Mouse (Mus musculus) B cell, adult 67 days (primary cell): ENCODE data around the gene Gstp2. TPM values are rescaled to one million over a fixed set of nuclear protein-coding genes. Genes with fewer than 3 reads are reported as not detected.

Experiments
- total RNA-seq, 2 experiments: library from RNA; stranded (reverse); gene quantifications; 4 replicates each; pipeline ENCODE4 v1.2.4; 2023

Gene Gstp2
- total RNA-seq = 10 to 100 TPM; 11.4 to 26.4 TPM

DNA sequence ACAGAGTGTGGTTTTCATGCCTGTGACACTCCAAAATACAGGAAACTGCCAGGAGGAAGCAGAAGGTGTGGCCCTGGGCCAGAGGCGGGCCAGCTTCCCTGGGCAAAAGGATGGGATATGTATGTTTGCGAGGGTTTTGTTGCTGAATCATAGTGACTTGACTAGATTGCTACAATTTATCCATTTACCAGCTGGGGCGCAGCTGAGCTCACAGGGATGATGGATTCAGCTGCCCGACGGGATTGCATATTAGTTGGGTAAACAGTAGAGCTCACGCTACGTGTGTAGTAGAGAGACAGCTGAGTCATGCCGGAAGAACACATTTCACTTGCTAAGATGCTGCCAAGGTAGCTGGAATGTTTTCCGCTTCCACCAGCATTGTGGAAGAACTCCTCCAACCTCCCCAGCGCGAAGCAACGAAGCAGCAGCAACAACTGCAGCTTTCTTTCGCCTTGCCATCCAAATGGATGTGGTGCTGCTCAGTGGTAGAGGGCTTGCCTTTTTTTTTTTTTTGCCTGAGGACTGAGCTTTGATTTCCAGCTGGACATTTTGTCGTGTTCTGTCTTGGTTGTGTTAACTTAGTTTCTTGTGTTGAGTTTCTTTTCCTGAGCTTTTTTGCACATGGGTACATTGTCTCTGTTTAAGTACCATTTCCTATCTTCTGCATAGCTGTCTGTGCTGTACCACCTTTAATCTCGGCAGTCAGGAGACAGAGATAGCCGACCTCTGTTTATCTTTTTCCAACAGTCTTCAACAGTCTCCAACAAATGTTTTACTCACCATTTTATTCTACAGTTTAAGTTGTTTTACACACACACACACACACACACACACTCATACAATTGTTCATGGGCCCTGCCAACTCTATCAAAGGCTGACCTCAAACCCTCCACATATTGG, at the start of gene Gstp2:
Gstp2 (minus strand) TSS at position 58 of the 900 bp plus-strand sequence.

DNA sequence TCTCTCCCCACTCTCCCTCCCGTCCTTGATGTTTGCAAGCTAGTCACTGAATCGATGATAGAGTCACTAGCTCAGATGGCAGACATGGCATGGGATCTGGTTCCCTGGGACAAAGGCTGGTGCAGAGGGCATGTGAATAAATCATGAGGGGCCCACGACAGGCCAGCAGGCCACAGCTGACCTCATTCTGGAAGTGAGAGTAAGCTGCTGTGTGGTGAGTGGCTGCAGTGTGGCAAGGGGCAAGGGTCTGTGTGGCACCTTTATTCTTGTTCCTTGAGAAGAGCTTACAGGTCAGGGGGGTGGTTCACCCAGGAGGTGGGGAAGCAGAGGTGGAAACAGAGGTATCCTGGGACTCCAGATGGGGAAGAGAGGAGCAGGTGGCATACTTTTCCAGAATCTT, 35.6 kb upstream of the Gstp2 start, which contains the start of gene Cabp2:
Cabp2 (plus strand) TSS at position 185 of the 400 bp plus-strand sequence.

DNA sequence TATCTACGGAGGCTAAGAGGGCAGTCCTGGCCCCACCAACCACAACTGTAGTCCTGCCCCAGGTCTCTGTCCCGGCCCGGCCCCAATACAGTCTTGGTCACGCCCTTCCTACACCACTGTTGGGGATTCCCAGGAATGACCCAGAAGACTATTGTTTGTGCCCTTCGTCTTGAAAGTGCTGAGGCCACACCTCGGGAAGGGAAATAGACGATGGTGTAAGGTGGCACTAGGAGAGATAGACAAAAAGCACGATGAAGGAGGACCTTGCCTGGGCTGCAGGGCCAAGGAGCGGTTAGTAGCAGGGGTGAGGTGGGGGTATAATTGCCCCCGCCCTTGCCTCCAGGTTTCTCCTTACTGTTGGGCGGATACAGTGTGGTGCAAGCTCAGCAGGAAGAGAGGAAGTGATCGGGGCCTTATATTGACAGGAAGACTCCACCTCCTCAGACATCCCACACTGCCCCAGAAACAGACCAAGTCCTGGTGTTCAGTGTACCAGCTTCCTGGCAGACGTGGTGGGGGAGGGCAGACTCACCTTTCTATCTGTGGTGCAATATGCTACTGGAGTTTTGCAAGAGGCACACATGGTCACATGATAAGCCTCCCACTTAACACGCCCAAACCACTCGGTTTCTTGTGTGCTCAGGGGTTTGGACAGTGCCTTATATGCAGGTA, 13.4 kb upstream of the Gstp2 start, which contains the start of gene Gstp3:
Gstp3 (minus strand) TSS at position 501 of the 672 bp plus-strand sequence.

DNA sequence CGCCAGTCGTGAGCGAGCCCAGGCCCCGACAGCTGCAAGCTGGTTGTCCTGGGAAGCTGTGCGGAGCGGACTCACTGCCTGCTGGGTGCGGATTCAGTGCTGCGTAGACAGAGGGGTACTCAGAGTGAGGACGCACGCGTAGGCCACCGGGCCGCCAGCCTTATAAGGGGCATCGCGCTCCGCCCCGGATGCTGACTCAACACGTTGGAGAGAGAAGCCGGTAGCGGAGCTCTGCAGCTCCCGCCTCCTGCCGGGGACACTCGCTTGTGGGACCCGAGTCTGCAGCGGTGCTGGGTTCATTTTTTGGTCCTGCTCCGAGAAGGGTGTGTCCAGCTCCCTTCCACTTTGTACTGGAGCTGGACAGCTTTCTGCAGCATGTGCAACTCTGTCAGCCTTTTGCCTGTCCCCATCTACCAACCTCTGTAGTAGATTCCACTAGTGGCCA, 8.0 kb downstream of the Gstp2 start, which contains the start of gene Gstp1:
Gstp1 (minus strand) TSS at position 198 of the 445 bp plus-strand sequence.

DNA sequence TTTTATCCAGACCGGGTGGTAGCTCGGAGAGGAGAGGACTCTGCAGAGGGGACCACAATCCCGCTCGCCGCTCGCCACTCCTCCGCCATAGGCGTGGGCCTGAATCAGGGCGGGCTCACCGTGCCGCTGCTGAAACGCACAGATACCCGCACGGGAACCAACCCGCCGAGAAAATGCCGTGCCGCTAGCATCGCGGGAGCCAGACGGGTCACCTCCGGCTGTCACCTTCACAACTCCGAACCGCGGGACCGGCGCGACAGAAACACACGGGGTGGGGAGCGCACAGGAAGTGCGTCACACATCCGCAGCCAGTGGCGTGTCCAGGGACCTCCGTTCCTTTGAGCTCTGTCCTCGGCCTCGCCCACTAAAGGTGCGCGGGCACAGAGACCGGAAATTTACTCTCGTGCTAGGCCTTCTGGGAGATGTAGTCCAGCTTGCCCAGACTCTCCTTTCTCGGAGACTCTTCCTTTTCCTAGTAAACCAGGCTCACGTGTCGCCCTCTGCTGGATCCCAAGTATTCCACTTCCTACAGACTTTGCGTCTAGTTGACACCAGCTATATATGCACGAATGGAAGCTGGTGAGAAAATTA, 33.3 kb downstream of the Gstp2 start, which contains the start of gene Ndufv1:
Ndufv1 (minus strand) TSS at position 375 of the 591 bp plus-strand sequence.

DNA sequence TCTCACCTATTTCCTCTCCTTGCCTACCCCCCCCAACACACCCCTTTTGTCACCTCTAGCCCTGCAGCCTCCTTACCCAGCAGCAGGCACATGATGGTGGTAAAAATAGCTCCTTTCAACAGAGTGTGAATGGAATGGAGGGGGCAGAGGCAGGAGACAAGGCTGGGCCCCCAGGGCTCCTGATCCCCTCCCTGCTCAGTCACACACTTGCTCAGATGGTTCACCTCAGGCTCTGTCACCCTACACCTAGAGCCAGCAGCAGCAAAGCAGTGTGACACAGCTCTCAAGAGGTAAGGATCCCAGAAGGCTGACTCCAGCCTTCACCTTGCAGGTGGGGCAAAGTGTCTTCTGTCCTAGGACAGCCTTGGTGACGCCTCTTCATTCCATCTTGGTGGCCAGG, 42.7 kb downstream of the Gstp2 start, which contains the start of gene Doc2g:
Doc2g (plus strand) TSS at position 202 of the 400 bp plus-strand sequence.

DNA sequence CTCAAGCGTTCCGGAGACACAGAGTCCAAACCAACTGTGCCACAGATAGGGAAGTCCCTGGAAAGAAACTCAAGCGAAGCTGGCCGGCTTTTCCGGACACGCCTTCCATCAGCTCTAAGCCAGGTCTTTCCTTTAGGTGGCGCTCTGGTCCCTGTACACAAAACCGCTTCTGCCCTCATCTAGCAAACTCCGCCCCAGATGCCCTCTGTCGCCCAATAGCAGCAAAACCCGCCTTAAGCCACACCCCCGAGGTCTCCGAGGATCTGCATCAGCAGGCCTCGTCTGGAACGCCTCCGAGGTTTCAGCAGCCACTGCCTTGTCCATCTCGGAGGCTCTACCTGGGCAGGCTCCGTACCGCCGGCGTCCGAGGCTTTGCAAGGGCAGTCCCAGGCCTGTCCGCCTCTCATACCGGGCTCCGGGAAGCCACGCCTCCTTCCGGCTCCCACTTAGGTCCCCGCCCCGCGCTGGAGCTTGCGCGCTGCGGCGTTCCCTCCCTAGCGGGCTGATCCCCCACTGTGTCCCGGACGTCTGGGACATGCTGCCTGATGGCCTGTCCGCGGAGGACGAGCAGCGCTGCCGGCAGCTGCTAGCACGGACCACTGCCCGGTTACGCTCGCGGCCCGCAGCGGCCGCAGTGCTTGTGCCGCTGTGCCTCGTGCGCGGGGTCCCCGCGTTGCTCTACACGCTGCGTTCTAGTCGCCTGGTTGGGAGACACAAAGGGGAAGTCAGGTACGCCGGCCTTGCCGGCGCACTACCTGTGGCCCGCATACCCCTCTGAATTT, 45.5 kb downstream of the Gstp2 start, which contains the start of the genes Nudt8 and Gm49405:
Nudt8 (plus strand) TSS at position 462 of the 782 bp plus-strand sequence.
Gm49405 (plus strand) TSS at position 508 of the 782 bp plus-strand sequence.

DNA sequence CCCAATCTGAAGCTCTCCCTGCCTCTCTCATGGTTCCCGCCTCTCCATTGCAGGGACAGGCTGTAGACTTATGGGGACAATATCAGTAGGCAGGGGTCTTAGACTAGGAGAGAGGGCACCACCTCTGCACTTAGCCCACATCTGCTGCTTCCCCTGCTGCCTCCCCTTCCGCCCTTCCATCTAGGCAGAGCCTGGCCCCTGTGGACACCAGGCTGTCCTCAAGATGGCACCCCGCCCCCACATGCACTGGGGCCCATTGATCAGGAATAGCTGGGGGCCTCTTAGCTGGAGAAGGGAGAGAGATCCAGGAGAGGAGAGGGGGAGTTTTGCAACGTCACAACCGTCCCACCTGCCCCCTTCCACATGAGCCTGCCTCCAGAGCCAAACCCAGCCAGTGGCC, 53.4 kb downstream of the Gstp2 start, which contains the start of gene Tbx10:
Tbx10 (plus strand) TSS at position 337 of the 400 bp plus-strand sequence.

Other genes starting within 250 kb of the Gstp2 start
- 10 to 100 TPM; 66.9 to 67.9 TPM for gene Chka, start 194.2 kb downstream of the Gstp2 start, total RNA-seq
- 100 to 1,000 TPM; 149 to 153 TPM for gene Tcirg1, start 138.9 kb downstream of the Gstp2 start, total RNA-seq
- 10 to 100 TPM; 91.9 to 93.5 TPM for gene Ndufs8, start 133.2 kb downstream of the Gstp2 start, total RNA-seq
- gene Aldh3b1, start 116.2 kb downstream of the Gstp2 start, total RNA-seq = 1 to 10 TPM; 7.3 to 8.9 TPM
- 100 to 1,000 TPM; 597 to 689 TPM for gene Unc93b1, start 110.8 kb downstream of the Gstp2 start, total RNA-seq
- under 1 TPM in 1 of 2 experiments, not detected in 1; 0.20 TPM for gene Aldh3b3, start 87.4 kb downstream of the Gstp2 start, total RNA-seq
- gene Aldh3b2, start 73.7 kb downstream of the Gstp2 start, total RNA-seq = under 1 TPM in 1 of 2 experiments, not detected in 1; 0.84 TPM
- not detected for gene Acy3, start 59.5 kb downstream of the Gstp2 start, total RNA-seq
- not detected for gene Tbx10, start 53.3 kb downstream of the Gstp2 start, total RNA-seq
- 10 to 100 TPM; 24.9 to 29.1 TPM for gene Nudt8, start 45.4 kb downstream of the Gstp2 start, total RNA-seq
- gene Gm49405, start 45.4 kb downstream of the Gstp2 start, total RNA-seq = 1 to 10 TPM; 5.3 to 6.7 TPM
- 10 to 100 TPM; 11.0 to 13.3 TPM for gene Doc2g, start 42.7 kb downstream of the Gstp2 start, total RNA-seq
- gene Ndufv1, start 33.2 kb downstream of the Gstp2 start, total RNA-seq = 10 to 100 TPM; 80.9 to 93.3 TPM
- 100 to 1,000 TPM; 131 to 150 TPM for gene Gstp1, start 8.0 kb downstream of the Gstp2 start, total RNA-seq
- not detected for gene Gstp3, start 13.5 kb upstream of the Gstp2 start, total RNA-seq
- gene Cabp2, start 35.6 kb upstream of the Gstp2 start, total RNA-seq = not detected
- 100 to 1,000 TPM; 114 to 121 TPM for gene Cdk2ap2, start 51.2 kb upstream of the Gstp2 start, total RNA-seq
- 100 to 1,000 TPM; 227 to 233 TPM for gene Pitpnm1, start 54.0 kb upstream of the Gstp2 start, total RNA-seq
- 100 to 1,000 TPM; 101 to 110 TPM for gene Aip, start 79.8 kb upstream of the Gstp2 start, total RNA-seq
- 1 to 10 TPM in 1 of 2 experiments, under 1 TPM in 1; 0.93 to 1.0 TPM for gene Gpr152, start 93.8 kb upstream of the Gstp2 start, total RNA-seq
- 1 to 10 TPM; 1.6 to 2.2 TPM for gene Cabp4, start 98.0 kb upstream of the Gstp2 start, total RNA-seq
- 100 to 1,000 TPM; 148 to 156 TPM for gene Coro1b, start 102.6 kb upstream of the Gstp2 start, total RNA-seq
- 100 to 1,000 TPM; 391 to 415 TPM for gene Ptprcap, start 107.6 kb upstream of the Gstp2 start, total RNA-seq
- 10 to 100 TPM; 47.4 to 56.4 TPM for gene Rps6kb2, start 117.3 kb upstream of the Gstp2 start, total RNA-seq
- 100 to 1,000 TPM in 1 of 2 experiments, 10 to 100 TPM in 1; 89.2 to 117 TPM for gene Carns1, start 129.5 kb upstream of the Gstp2 start, total RNA-seq
- gene Tbc1d10c, start 145.3 kb upstream of the Gstp2 start, total RNA-seq = 100 to 1,000 TPM; 315 to 328 TPM
- gene Ppp1ca, start 146.0 kb upstream of the Gstp2 start, total RNA-seq = 100 to 1,000 TPM; 431 to 450 TPM
- gene Rad9a, start 155.6 kb upstream of the Gstp2 start, total RNA-seq = 10 to 100 TPM; 65.9 to 73.4 TPM
- gene Clcf1, start 168.2 kb upstream of the Gstp2 start, total RNA-seq = 100 to 1,000 TPM; 161 to 176 TPM
- not detected for gene AC109138.7, start 168.3 kb upstream of the Gstp2 start, total RNA-seq
- gene Pold4, start 185.9 kb upstream of the Gstp2 start, total RNA-seq = 100 to 1,000 TPM; 198 to 208 TPM
- gene Ssh3, start 223.2 kb upstream of the Gstp2 start, total RNA-seq = 10 to 100 TPM; 32.2 to 32.4 TPM
- 10 to 100 TPM; 28.2 to 32.6 TPM for gene Ankrd13d, start 237.1 kb upstream of the Gstp2 start, total RNA-seq